Mouse (Mus musculus) testis, postnatal 10 days (tissue): ENCODE results near the gene Krt88.

Experiments
- DNase-seq: peaks from one replicate; pipeline ENCODE4 v3.0.0; 2021; ENCODE audit warnings: low spot score

The Krt88 gene

GRCm38 (mm10) chr15:101447444-101447843 is at the start of gene Krt88:
Gene Krt88, plus strand, starts transcription at chr15:101447744.
- DNase-seq, result no peak

- no peak for DNase-seq
Observed at GRCm38 (mm10) chr15:101398269-101398668, 49.3 kb upstream of the Krt88 start.

DNA sequence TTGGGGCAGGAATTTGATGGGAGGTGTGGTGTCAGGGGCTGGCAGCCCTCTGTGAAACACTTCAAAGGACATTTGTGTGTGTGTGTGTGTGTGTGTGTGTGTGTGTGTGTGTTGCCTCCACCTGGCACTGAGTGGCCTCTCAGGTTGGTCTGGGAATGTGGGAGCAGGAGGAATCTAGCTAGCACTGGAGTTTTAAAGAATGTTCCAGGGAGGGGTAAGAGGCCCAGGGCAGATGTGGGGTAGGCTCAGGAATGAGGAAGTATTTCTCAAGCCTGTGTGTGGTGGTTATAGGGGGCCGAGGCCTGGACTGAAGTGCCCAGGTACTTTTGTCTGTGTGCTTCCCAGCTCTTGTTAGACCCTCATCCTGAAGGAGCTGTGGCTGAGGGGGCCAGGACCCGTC is 36.8 kb upstream of the Krt88 start, which contains the start of gene Krt7:
TSS of gene Krt7 (plus strand) at position 269 of the 400 bp plus-strand sequence.
- DNase-seq, result no peak

GRCm38 (mm10) chr15:101412188-101412587 is 35.4 kb upstream of the Krt88 start:
- DNase-seq, result no peak

GRCm38 (mm10) chr15:101413916-101414635 is 33.5 kb upstream of the Krt88 start:
- no peak for DNase-seq

GRCm38 (mm10) chr15:101414807-101415565 is 32.6 kb upstream of the Krt88 start:
- DNase-seq, result no peak

- no peak for DNase-seq
Observed at GRCm38 (mm10) chr15:101418950-101419349, 28.6 kb upstream of the Krt88 start.

DNA sequence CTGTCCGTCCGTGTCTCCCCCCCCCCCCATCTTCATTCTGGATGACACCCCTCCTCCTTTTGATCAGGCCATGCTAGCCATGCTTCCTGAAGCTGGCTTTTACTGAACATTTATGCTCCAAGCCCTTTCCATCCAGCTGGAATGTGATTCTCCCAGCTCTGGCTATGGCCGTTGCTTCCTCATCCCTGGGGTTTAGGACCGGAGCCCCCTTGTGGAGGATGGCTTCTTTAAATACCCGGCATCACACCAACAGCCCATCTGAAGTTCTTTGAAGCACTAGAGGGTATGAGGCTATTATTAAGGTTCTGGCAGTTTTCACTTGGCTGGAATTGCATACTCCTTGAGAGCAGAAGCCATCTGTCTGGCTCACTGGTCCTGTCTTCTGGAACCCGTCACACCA is 26.6 kb upstream of the Krt88 start:
- DNase-seq, result no peak

DNA sequence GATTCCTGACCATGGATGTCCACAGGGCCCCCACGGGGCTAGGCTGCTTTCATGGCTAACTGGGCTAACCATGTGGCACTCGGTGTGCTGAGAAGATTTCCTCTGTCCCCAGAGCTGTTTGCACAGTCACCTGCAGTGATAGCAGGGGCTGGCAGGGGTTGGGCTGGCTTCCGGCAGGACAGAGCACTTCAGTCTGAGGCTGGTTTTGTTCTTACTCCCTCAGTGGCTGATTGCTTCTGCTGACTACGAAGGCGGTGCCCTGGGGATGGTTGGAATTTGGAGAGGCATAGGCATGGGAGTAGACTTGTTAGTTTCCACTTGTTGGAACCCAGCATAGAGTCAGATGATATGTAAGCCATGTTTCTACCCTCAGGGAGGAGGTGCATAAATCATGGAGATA is 22.6 kb upstream of the Krt88 start:
- no peak for DNase-seq

DNA sequence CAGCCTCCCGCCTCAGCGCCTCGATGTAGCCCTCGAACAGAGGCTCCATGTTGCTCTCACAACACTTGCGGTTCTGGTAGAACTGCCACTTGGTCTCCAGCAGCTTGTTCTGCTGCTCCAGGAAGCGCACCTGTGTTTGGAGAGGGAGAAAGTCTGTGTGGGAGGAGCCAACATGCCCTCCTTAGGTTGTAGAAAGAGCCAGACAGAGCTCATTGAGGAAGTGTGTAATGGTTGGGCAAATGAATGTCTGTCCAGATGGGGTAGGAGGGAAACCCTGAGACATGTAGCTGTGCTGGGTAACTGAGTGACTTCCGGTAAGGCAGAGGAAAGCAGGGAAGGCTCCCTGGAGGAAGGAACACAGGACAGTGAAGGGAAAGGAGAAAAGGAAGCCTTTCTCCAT is 10.9 kb upstream of the Krt88 start:
- no peak for DNase-seq

- no peak for DNase-seq
Observed at GRCm38 (mm10) chr15:101438555-101438954, 9.0 kb upstream of the Krt88 start, which contains the start of gene Krt87. Gene Krt87, minus strand, starts transcription at chr15:101438804.

DNA sequence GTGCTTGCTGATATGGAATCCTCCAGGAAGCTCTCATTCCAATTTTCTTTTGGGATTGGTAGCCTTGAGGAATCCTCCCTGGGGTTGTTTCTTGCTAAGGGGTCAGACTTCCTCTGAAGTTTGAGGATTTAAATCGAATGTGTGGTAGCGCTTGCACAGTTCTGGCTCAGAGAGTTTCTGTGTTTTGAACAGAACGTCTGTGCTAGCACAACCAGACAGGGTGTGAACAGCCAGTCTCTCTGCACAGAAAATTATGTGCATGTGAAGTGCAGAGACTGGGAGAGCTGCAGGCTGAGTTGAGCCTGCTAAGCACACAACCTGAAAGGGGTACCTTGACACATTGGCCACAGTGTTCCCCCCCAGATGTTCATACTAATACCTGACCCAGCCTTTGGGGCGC is 6.7 kb upstream of the Krt88 start:
- no peak for DNase-seq

- peak; percentile 80 for DNase-seq
Observed at GRCm38 (mm10) chr15:101446572-101446971, 972 bp upstream of the Krt88 start.

- peak; percentile 90 for DNase-seq
Observed at GRCm38 (mm10) chr15:101453093-101453736, 5.7 kb downstream of the Krt88 start.

DNA sequence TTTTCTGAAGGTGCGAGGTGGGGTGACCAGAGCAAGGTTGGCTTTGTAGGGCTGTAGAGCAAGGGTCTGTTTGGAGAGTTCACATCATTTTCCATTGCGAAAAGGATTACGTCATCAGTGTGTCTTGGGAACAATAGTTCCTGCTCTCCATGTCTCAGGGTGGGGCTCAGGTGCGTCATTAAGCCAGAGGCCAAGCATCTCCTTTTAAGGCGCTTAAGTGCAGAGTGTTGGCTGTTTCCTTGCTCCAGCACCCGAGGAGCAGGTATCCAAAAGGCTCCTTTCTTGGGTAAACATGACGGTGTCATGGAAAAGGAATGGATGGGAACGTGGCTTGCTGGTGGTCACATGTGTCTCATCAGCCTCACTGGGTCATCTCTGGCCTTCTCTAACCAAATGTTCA is 7.2 kb downstream of the Krt88 start:
- no peak for DNase-seq

DNA sequence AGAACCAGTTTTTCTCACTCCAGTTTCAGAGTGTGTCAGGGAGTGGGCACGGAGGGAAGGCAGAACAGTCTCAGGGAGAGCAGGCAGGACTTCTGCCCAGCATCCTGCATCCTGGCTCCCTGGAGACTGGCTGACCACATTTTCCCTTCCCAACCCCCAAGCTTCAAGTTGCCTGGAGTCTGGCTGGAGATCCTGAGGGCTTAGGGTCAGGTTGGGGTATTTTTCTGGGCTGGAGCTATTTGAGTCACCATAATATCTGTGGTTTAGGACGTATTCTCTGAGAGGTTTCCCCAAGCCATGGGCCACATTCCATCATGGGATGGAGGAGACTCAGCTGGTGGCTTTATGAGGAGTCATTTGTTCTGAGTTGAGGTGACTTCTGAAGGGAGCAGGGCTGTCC is 7.7 kb downstream of the Krt88 start:
- DNase-seq, result no peak

DNA sequence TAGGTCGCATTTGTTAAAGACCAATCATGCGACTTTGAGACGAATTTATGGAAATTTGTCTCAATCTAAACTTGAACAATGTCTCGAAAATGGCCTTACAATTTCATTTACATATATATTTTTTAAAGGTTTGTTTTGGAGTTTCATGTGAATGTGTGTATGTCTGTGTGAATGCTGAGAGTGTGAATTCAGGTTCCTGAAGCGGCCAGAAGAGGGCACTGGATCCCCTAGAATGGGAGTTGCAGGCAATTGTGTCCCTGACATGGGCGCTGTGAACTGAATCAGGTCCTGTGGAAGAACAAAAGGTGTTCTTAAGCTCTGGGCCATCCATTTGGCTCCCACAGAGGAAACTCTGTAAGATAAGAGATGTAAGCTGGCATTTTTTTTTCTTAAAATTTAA is 8.3 kb downstream of the Krt88 start:
- no peak for DNase-seq

- no peak for DNase-seq
Observed at GRCm38 (mm10) chr15:101458361-101458930, 10.9 kb downstream of the Krt88 start.

- peak; percentile 53 for DNase-seq
Observed at GRCm38 (mm10) chr15:101459283-101459682, 11.7 kb downstream of the Krt88 start.

DNA sequence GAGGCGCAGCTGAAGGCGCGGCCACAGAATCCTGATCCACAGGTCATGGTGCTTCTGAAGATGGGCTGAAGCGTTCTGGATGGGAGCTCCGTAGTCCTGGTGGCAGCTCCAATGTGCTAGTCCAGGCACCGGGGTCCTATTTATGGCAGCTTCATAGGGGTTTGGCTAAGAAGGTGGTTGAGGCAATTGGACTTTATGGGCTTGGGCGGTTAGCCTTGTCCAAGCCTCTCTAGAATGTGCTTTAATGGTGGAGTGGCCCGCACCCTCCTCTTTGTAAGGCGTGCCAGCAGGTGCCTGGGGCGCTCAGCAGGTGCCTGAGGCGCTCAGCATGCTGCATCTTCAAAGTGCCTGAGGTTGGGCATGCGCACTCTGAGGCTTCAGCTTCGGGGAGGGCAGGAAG is 16.1 kb downstream of the Krt88 start, which contains the start of gene Krt81:
TSS of gene Krt81 (minus strand) at position 101 of the 400 bp plus-strand sequence.
- no peak for DNase-seq

DNA sequence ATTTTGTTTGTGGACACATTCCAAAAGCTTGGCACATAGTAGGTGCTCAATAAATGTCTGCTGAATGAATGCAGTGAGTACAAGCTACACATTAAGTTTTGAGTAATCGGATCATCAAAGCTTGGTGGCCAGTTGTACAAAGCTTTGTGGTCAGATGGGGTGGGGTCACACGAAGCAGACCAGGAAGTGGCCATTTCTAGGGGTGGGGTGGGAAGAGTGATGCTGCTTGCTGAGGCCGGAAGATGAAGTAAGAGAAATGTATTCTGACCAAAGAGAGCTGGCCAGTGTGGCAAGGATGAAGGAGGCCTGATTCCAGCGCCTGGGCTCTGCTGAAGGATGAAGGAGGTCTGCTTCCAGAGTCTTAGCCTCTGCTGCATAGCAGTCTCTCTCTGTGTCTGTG is 21.5 kb downstream of the Krt88 start:
- DNase-seq, result no peak

GRCm38 (mm10) chr15:101472952-101473528 is 25.5 kb downstream of the Krt88 start, which contains the start of gene Krt86:
Gene Krt86, plus strand, starts transcription at chr15:101473478.
- DNase-seq, result peak; percentile 68
